Mouse (Mus musculus) bone marrow, adult 2 months (tissue): ENCODE results near the gene Ccsap. TPM values are rescaled to one million over a fixed set of nuclear protein-coding genes. Genes with fewer than 3 reads are reported as not detected.

Experiments used
- H3K27ac ChIP-seq: fragments of 200-500 bp; 2 replicates; pipeline ENCODE4 v1.5.1; 2012; ENCODE audit warnings: low read depth, mild to moderate bottlenecking, control low read depth, inconsistent platforms, low read length; ENCODE audit not compliant: control insufficient read depth, poor library complexity, insufficient read depth
- H3K4me1 ChIP-seq: fragments of 200-500 bp; 2 replicates; pipeline ENCODE4 v1.6.1; 2011; ENCODE audit warnings: low read length; ENCODE audit not compliant: control insufficient read depth, insufficient read depth
- H3K4me3 ChIP-seq: fragments of 200-500 bp; replicated peaks from 2 replicates; pipeline ENCODE3; 2011; ENCODE audit warnings: mild to moderate bottlenecking, low read depth, low read length, control low read depth; ENCODE audit not compliant: control insufficient read depth
- CTCF ChIP-seq: fragments of 200-500 bp; IDR thresholded peaks from 2 replicates; pipeline ENCODE4 v1.5.1; 2011; ENCODE audit warnings: low read length, control low read depth; ENCODE audit not compliant: control insufficient read depth, insufficient read depth
- POLR2A ChIP-seq: fragments of 200-500 bp; IDR thresholded peaks from 2 replicates; pipeline ENCODE4 v1.6.1; 2011; ENCODE audit warnings: low read depth, mild to moderate bottlenecking, control low read depth, low read length, borderline replicate concordance; ENCODE audit not compliant: control insufficient read depth
- WGBS: fragments of 180-500 bp; shearing (Covaris S2); methylation state at CpG from one replicate; pipeline ENCODE4 v1.1.7; 2018; 5-methylcytosine and 5-hydroxymethylcytosine counted together
- polyA plus RNA-seq: library from polyadenylated mRNA; stranded (reverse); fragments of >200 nt; gene quantifications from 2 replicates; pipeline ENCODE4 v1.2.4, GENCODE M21; 2011; ENCODE audit warnings: low replicate concordance; ENCODE audit not compliant: missing spikeins, insufficient read depth, insufficient read length

Ccsap gene
- polyA plus RNA-seq, 1 experiment, result 2.5 TPM

GRCm38 (mm10) chr8:123840578-123841345, 19.2 kb downstream of the Ccsap start:
- H3K27ac ChIP-seq, result no peak overlapping the region
- no peak overlapping the region for H3K4me3 ChIP-seq
- 90% methylated on average over 15 of the region's 15 CpGs for WGBS
- TF ChIP-seq POLR2A, result no peak
- no peak for TF ChIP-seq CTCF
- no peaks in the 10 kb centered on the region for H3K4me1 ChIP-seq

- no peak overlapping the region for H3K27ac ChIP-seq
- 87% methylated on average over 9 of the region's 9 CpGs for WGBS
- no peak for TF ChIP-seq POLR2A
- TF ChIP-seq CTCF, result no peak
- no peak overlapping the region for H3K4me3 ChIP-seq
- no peaks in the 10 kb centered on the region for H3K4me1 ChIP-seq
These were observed 21.5 kb downstream of the Ccsap start for GRCm38 (mm10) chr8:123838496-123838895.

- 89% methylated on average over 6 of the region's 6 CpGs for WGBS
- Histone ChIP-seq H3K4me3 (no peak overlapping the region), H3K4me1 (no peaks in the 10 kb centered on the region), H3K27ac (no peak overlapping the region)
- TF ChIP-seq POLR2A (no peak), CTCF (no peak)
These were observed 23.7 kb downstream of the Ccsap start for GRCm38 (mm10) chr8:123836354-123836753.

- WGBS, result 55% methylated on average over 9 of the region's 9 CpGs
- Histone ChIP-seq H3K27ac (no peak overlapping the region), H3K4me1 (no peaks in the 10 kb centered on the region), H3K4me3 (no peak overlapping the region)
- no peak for TF ChIP-seq POLR2A
- TF ChIP-seq CTCF, result peak; percentile 67
These were observed 24.6 kb downstream of the Ccsap start for GRCm38 (mm10) chr8:123835451-123835850.

GRCm38 (mm10) chr8:123832757-123833156, 27.3 kb downstream of the Ccsap start:
- H3K4me1 ChIP-seq, result no peaks in the 10 kb centered on the region
- TF ChIP-seq POLR2A, result no peak
- peak; percentile 87 for TF ChIP-seq CTCF
- H3K27ac ChIP-seq, result no peak overlapping the region
- WGBS, result 92% methylated on average over 4 of the region's 4 CpGs
- no peak overlapping the region for H3K4me3 ChIP-seq

- no peaks in the 10 kb centered on the region; the same call in 1 of the 2 replicates for H3K4me1 ChIP-seq
- no peak overlapping the region for H3K27ac ChIP-seq
- no peak for TF ChIP-seq POLR2A
- no peak for TF ChIP-seq CTCF
- no peak overlapping the region for H3K4me3 ChIP-seq
- WGBS, result 94% methylated on average over 13 of the region's 13 CpGs
These were observed 32.5 kb downstream of the Ccsap start for GRCm38 (mm10) chr8:123827523-123827922.

GRCm38 (mm10) chr8:123826758-123827157, 33.3 kb downstream of the Ccsap start:
- no peaks in the 10 kb centered on the region; the same call in 1 of the 2 replicates for H3K4me1 ChIP-seq
- TF ChIP-seq POLR2A, result no peak
- no peak for TF ChIP-seq CTCF
- WGBS, result 91% methylated on average over 7 of the region's 7 CpGs
- H3K4me3 ChIP-seq, result no peak overlapping the region
- H3K27ac ChIP-seq, result no peak overlapping the region

- Histone ChIP-seq H3K4me1 (no peaks in the 10 kb centered on the region; the same call in 1 of the 2 replicates), H3K27ac (no peak overlapping the region), H3K4me3 (no peak overlapping the region)
- TF ChIP-seq POLR2A (no peak), CTCF (peak; percentile 54)
- WGBS, result 67% methylated on average over 9 of the region's 9 CpGs
These were observed 34.0 kb downstream of the Ccsap start for GRCm38 (mm10) chr8:123826001-123826400.
